Mouse (Mus musculus) natural killer cell, adult 2 months (primary cell): ENCODE measurements around the gene Top1.

Experiments used
- DNase-seq, 2 experiments: peaks; one replicate each; pipeline ENCODE4 v3.0.0; 2022; ENCODE audit warnings: low spot score in 2 of 2

Top1 gene

DNA sequence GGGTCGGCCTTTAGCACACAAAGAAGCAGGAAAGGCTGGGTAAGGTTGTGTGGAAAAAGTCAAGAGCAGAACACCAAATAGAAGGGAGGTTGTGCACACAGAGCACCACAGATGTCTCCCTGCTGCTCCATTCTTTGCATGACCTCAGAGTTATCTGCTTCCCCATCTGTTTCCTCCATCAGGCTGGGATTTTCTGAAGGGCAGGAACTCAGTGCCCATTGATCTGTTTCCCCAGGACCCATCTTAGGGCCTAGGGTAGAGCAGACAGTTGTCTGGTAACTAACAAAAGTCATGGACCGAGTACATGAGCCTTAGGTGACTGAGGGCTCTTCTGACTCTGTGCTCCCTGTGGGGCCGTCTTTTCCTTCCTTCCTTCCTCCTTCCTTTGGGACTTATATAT lies 95.9 kb downstream of the Top1 start:
- no peak for DNase-seq

GRCm38 (mm10) chr2:160742161-160742609 lies 96.5 kb downstream of the Top1 start:
- DNase-seq = no peak

- DNase-seq = peak in 1 of 2 experiments; percentile 54
Observed at GRCm38 (mm10) chr2:160744040-160744822, 98.5 kb downstream of the Top1 start.

DNA sequence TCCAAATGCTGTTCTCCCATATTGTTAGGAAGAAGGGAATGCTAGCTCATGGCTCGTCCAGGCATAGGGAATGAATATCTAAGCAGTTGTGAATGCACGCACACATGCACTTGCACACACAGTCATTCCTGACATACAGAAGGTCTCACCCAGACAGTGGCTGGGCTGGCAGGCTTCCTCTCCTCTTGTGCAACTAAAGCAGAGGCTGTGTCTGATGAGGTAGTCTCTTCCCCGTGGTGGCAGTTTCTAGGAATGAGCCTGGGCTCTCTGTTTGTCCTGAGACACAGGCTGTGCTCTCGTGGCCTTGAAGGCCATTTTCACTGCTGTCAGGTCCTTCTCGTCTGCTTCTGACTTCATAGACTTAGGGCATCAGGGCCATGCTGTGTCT lies 99.1 kb downstream of the Top1 start:
- DNase-seq = no peak

- no peak for DNase-seq
Observed at GRCm38 (mm10) chr2:160745497-160745896, 99.8 kb downstream of the Top1 start.

DNA sequence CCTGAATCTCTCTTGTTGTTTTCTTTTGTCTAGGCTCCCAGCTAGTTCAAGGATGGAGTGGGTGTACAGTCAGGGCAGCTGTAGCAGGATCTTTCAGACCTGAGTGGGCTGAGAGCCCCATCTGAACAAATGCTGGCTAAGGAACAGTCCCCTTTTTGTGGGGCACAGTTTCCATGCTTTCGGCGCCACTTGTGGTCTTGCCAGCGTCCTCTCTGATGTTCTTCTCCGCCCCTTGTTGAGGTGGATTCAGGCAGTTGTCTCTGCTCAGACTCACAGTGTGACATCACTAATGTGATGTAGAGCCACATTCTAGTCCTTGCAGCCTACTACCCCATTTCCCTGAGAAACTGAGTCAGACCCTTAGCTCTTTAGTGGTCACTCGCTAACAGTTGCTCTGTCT lies 100.9 kb downstream of the Top1 start:
- DNase-seq = no peak

DNA sequence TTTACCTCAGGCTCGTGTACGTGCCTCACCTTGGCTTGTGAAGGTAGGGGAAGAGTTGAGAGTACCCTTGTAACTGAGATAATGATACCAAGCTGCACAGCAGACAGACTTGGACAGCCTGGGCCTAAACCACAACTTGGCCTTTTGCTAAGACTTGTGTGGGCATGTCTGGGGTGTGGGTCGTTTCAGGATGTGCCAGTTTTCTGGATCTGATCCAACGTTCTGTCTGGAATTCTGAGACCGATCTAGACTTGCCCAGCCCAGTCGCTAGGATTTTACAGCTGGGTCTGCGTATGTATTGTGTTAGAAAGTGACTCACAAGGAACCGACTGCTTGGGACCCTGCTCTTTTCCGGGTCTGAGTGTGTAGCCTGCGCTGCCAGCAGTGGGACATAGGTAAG lies 101.4 kb downstream of the Top1 start:
- no peak for DNase-seq

DNA sequence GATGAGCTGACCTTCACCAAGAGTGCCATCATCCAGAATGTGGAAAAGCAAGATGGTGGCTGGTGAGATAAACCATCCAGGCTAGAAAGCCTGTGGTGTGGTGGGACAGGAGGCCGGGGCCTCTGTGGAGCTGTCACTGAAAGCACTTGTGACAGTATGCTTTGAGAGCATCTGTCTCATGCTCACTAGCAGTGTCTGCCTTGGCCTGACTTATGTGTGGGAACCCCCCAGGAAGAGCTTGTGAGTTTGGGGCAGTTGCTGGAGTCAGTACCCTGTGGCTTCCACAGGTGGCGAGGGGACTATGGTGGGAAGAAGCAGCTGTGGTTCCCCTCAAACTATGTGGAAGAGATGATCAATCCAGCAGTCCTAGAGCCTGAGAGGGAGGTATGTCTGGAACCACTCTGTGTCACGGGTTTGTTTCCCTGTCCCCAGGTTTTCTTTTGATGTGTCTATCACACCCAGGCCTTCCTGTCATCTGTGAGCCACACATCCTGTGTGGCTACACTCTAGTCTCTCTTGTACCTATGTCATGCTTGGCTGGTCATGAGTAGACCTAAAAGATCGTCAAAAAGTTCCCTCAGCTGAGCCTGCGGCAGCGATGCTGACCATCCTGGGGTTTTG lies 111.0 kb downstream of the Top1 start:
- peak; percentile 58 to 61 for DNase-seq

- DNase-seq = peak in 1 of 2 experiments; percentile 18
Observed at GRCm38 (mm10) chr2:160760433-160761184, 114.9 kb downstream of the Top1 start.

- no peak for DNase-seq
Observed at GRCm38 (mm10) chr2:160763816-160764215, 118.1 kb downstream of the Top1 start.

GRCm38 (mm10) chr2:160764386-160764785 lies 118.7 kb downstream of the Top1 start:
- no peak for DNase-seq

- DNase-seq = no peak
Observed at GRCm38 (mm10) chr2:160765096-160765495, 119.4 kb downstream of the Top1 start.

DNA sequence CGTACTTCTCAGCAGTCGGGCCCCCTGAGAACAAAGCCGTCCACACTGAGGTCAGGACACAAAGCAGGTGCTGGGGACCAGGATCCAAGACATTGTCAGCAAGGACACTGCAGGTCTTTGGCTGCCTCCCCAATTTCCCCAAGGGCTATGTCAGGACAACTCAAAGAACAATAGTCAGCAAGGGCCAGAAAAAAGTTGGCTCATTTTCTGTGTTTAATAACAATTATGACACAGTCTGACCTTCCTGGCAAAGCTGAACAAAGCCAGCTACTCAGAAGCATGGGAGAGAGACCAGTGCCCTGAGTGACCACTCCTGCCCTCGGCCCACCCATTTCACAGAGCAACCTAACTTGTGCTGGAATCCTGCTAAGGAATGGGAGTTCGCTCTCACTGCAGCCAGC lies 120.7 kb downstream of the Top1 start:
- no peak for DNase-seq

GRCm38 (mm10) chr2:160767201-160767600 lies 121.5 kb downstream of the Top1 start:
- no peak for DNase-seq

- no peak for DNase-seq
Observed at GRCm38 (mm10) chr2:160768097-160768695, 122.5 kb downstream of the Top1 start.

- DNase-seq = no peak
Observed at GRCm38 (mm10) chr2:160768997-160769396, 123.3 kb downstream of the Top1 start.

- no peak for DNase-seq
Observed at GRCm38 (mm10) chr2:160770409-160770808, 124.7 kb downstream of the Top1 start.

DNA sequence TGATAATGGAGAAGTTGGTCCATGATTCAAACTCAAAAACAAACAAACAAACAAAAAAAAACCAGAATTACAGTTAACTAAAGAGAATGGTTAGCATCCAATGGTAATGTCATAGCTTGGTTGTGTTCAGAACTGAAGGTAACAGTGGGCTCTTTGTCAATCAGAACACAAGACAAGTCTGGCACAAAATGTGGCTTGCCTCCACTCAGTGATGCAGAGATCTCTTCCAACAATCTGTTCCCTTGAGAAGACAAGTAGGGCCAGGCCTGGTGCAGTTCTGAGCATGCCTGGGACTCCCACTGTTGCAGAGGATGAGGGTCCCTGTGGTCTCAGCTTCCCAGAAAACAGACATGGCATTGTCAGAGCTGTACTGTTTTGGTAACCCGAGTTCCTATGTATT lies 125.2 kb downstream of the Top1 start:
- no peak for DNase-seq

DNA sequence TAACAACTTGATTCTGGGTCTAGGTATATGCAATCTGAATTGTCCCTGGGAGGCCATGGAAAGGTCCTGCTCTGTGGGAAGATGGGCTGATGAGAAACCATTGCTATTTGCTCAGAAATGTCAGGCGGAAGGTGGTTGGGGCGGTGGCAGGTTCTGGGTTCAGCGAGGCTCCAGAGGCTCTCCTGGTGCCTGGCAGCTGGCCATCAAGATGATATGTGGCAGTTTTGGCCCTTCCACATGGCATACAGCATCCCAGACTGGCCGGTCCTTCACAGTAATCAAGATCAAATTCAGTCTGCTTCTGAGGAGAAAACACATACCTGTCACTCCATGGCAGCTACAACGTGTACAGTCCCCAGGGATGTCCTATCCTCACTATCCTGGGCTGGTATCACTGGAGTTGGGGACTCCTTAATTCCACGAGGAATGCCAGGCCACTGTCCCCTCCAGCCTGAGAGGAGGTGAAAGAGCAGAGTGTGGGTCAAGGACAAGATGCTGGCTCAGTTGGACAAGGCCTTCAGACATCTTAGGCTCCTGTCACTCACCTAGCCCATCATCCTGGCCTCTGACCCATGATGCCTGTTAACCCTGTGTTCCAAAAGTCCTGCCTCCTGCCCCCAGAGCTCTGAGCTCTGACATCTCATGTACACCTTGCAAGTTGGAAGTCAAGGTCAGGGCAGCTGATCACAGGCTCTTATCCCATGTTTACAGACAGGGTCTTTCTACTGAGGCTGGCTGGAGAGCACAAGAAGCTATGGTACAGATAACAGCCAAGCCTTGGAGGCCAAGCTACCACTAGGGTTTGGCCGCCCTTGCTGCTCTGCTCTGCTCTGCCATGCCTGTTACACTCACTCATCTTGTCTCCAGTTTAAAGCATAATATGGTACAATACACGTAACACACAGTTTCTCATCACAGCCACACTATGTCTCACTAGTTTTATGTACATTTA lies 125.9 kb downstream of the Top1 start:
- no peak for DNase-seq
